Mouse (Mus musculus) liver, postnatal 0 days (tissue): ENCODE data around the gene Wdr91. TPM values are rescaled to one million over a fixed set of nuclear protein-coding genes. Genes with fewer than 3 reads are reported as not detected.

ENCODE experiments used
- ATAC-seq: fragments of 200-750 bp; cut with Nextera tagmentation; 2 replicates; pipeline ENCODE4 v1.8.0; 2017; ENCODE audit warnings: mild to moderate bottlenecking, moderate library complexity
- DNase-seq: peaks from one replicate; pipeline ENCODE4 v3.0.0-alpha.2; 2016
- H3K27ac ChIP-seq: fragments of 300-500 bp; sonication (generic); 2 replicates; pipeline ENCODE4 v1.5.1; 2014; ENCODE audit warnings: antibody characterized with exemption, moderate library complexity, mild to moderate bottlenecking, low read depth
- H3K27me3 ChIP-seq: fragments of 300-500 bp; sonication (generic); 2 replicates; pipeline ENCODE4 v1.6.1; 2014; ENCODE audit warnings: low read length, control low read depth, mixed read lengths; ENCODE audit not compliant: insufficient read depth
- H3K36me3 ChIP-seq: fragments of 300-500 bp; sonication (generic); replicated peaks from 2 replicates; pipeline ENCODE4 v1.6.1; 2014; ENCODE audit warnings: mild to moderate bottlenecking, control low read depth, low read length, moderate library complexity, mixed read lengths; ENCODE audit not compliant: insufficient read depth
- H3K4me1 ChIP-seq: fragments of 300-500 bp; sonication (generic); 2 replicates; pipeline ENCODE4 v1.6.1; 2014; ENCODE audit warnings: antibody characterized with exemption, mild to moderate bottlenecking, control low read depth; ENCODE audit not compliant: insufficient read depth
- H3K4me2 ChIP-seq: fragments of 300-500 bp; sonication (generic); 2 replicates; pipeline ENCODE4 v1.6.1; 2014; ENCODE audit warnings: low read depth, mild to moderate bottlenecking, low read length, moderate library complexity, mixed read lengths
- H3K4me3 ChIP-seq: fragments of 300-500 bp; sonication (generic); 2 replicates; pipeline ENCODE4 v1.5.1; 2014; ENCODE audit warnings: low read depth, low read length
- H3K9ac ChIP-seq: fragments of 300-500 bp; sonication (generic); replicated peaks from 2 replicates; pipeline ENCODE4 v1.6.1; 2014; ENCODE audit warnings: mild to moderate bottlenecking, moderate library complexity
- H3K9me3 ChIP-seq: fragments of 300-500 bp; sonication (generic); 2 replicates; pipeline ENCODE4 v1.6.1; 2016; ENCODE audit warnings: mild to moderate bottlenecking, control low read depth, low read length, mixed read lengths
- CTCF ChIP-seq: sonication (generic); IDR thresholded peaks from 2 replicates; pipeline ENCODE4 v1.5.1; 2016; ENCODE audit warnings: antibody characterized with exemption, low read depth
- EP300 ChIP-seq: IDR thresholded peaks from 2 replicates; pipeline ENCODE4 v1.6.1; 2016; ENCODE audit warnings: antibody characterized with exemption, low read depth, mild to moderate bottlenecking
- WGBS: fragments of 180-500 bp; shearing (Covaris S2); extraction: QIAGEN DNeasy Blood & Tissue Kit; methylation state at CpG from one replicate; pipeline ENCODE4 v1.1.7; 2014; ENCODE audit not compliant: insufficient replicate concordance; 5-methylcytosine and 5-hydroxymethylcytosine counted together
- polyA plus RNA-seq: library from polyadenylated mRNA; unstranded; fragments of >200 nt; fragmentation: Nextera tagmentation; extraction: Ambion mirVana; gene quantifications from 2 replicates; pipeline ENCODE4 v1.2.1, GENCODE M21; 2015

Wdr91 gene
- polyA plus RNA-seq, 1 experiment from 2014 or later: 5.7 TPM

GRCm38 (mm10) chr6:34874101-34874921, 36.4 kb downstream of the Wdr91 start:
- H3K4me1 ChIP-seq: peaks cover 61% of the 10 kb centered on the region
- DNase-seq (peak; percentile 71), ATAC-seq (peak; percentile 18)
- H3K4me3 ChIP-seq: peak overlapping the region; percentile 14
- H3K27ac ChIP-seq: peak overlapping the region; percentile 91
- peak overlapping the region; percentile 69 for H3K4me2 ChIP-seq
- 26% methylated on average over 20 of the region's 21 CpGs for WGBS
- H3K27me3 ChIP-seq: no peaks in the 10 kb centered on the region
- H3K9me3 ChIP-seq: no peaks in the 10 kb centered on the region
- TF ChIP-seq CTCF: peak; percentile 56
- peak; percentile 81 for TF ChIP-seq EP300
- peaks cover 7% of the 10 kb centered on the region; the same call in 1 of the 2 replicates for H3K36me3 ChIP-seq
- H3K9ac ChIP-seq: peak overlapping the region; percentile 59

- whole genome bisulfite sequencing: 82% methylated on average over 10 of the region's 10 CpGs
These were observed 37.8 kb downstream of the Wdr91 start for GRCm38 (mm10) chr6:34872871-34873270.

DNA sequence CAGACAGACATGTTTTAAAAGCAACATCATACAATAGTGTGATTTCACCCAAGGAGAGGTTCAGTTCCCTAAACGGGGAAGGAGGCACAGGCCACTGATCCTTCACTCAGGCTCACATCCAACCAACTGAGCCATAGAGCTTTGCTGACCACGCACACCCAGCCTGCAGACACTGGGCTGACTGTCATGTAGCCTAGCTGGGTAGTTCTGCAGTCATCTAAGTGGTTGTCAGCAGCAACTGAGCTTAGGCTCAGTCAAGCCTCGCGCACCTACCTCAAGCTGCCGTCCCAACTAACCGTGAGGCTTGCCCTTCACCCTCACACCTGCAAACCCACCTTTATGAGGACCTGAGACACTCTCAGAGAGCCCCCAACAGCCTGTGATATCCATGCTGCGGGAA, 38.7 kb downstream of the Wdr91 start:
- no peaks in the 10 kb centered on the region for H3K27me3 ChIP-seq
- peaks cover 5% of the 10 kb centered on the region; the same call in 1 of the 2 replicates for H3K36me3 ChIP-seq
- no peak for ATAC-seq
- H3K9me3 ChIP-seq: no peaks in the 10 kb centered on the region
- 76% methylated on average over 7 of the region's 7 CpGs for WGBS
- TF ChIP-seq EP300 (no peak), CTCF (no peak)
- peaks cover 70% of the 10 kb centered on the region for H3K4me1 ChIP-seq
- H3K4me2 ChIP-seq: no peak overlapping the region
- H3K9ac ChIP-seq: no peak overlapping the region
- DNase-seq: no peak
- H3K27ac ChIP-seq: 0 out of 2 replicates have a peak overlapping the region, but pooled peaks have one; percentile 6
- H3K4me3 ChIP-seq: no peak overlapping the region

More at GRCm38 (mm10) chr6:34872871-34873270, 37.8 kb downstream of the Wdr91 start:
- Histone ChIP-seq H3K36me3 (peaks cover 4% of the 10 kb centered on the region; the same call in 1 of the 2 replicates), H3K4me2 (no peak overlapping the region), H3K9me3 (no peaks in the 10 kb centered on the region), H3K9ac (no peak overlapping the region), H3K4me1 (peaks cover 64% of the 10 kb centered on the region), H3K27me3 (no peaks in the 10 kb centered on the region), H3K4me3 (no peak overlapping the region), H3K27ac (no peak overlapping the region; the same call in 1 of the 2 replicates)
- ATAC-seq: no peak
- no peak for DNase-seq
- TF ChIP-seq CTCF: no peak
- no peak for TF ChIP-seq EP300

GRCm38 (mm10) chr6:34870724-34871123, 40.0 kb downstream of the Wdr91 start:
- no peak overlapping the region for H3K4me2 ChIP-seq
- ATAC-seq (no peak), DNase-seq (no peak)
- no peak overlapping the region for H3K4me3 ChIP-seq
- H3K27ac ChIP-seq: peak overlapping the region; percentile 86
- H3K27me3 ChIP-seq: no peaks in the 10 kb centered on the region
- H3K36me3 ChIP-seq: peaks cover 7% of the 10 kb centered on the region; the same call in 1 of the 2 replicates
- 71% methylated on average over 5 of the region's 5 CpGs for WGBS
- H3K4me1 ChIP-seq: peaks cover 70% of the 10 kb centered on the region
- no peak overlapping the region for H3K9ac ChIP-seq
- H3K9me3 ChIP-seq: no peaks in the 10 kb centered on the region
- no peak for TF ChIP-seq EP300
- TF ChIP-seq CTCF: no peak

GRCm38 (mm10) chr6:34870136-34870535, 40.5 kb downstream of the Wdr91 start:
- TF ChIP-seq CTCF: no peak
- peak overlapping the region; percentile 37 for H3K9ac ChIP-seq
- ATAC-seq (no peak), DNase-seq (peak; percentile 18)
- H3K27me3 ChIP-seq: no peaks in the 10 kb centered on the region
- 35% methylated on average over 5 of the region's 5 CpGs for WGBS
- H3K4me1 ChIP-seq: peaks cover 70% of the 10 kb centered on the region
- H3K4me2 ChIP-seq: peak overlapping the region; percentile 52
- no peaks in the 10 kb centered on the region for H3K9me3 ChIP-seq
- H3K36me3 ChIP-seq: peaks cover 7% of the 10 kb centered on the region; the same call in 1 of the 2 replicates
- H3K4me3 ChIP-seq: no peak overlapping the region
- peak overlapping the region; percentile 86 for H3K27ac ChIP-seq

- WGBS: 28% methylated on average over 13 of the region's 13 CpGs
- Histone ChIP-seq H3K27me3 (no peaks in the 10 kb centered on the region), H3K4me1 (peaks cover 63% of the 10 kb centered on the region), H3K36me3 (peaks cover 7% of the 10 kb centered on the region; the same call in 1 of the 2 replicates), H3K4me3 (no peak overlapping the region), H3K4me2 (peak overlapping the region; percentile 52), H3K27ac (peak overlapping the region; percentile 86), H3K9me3 (no peaks in the 10 kb centered on the region), H3K9ac (peak overlapping the region; percentile 37)
- TF ChIP-seq EP300 (peak; percentile 67; the same call in 1 of the 2 replicates), CTCF (no peak)
- ATAC-seq: peak; percentile 57
- peak; percentile 64 for DNase-seq
These were observed 41.3 kb downstream of the Wdr91 start for GRCm38 (mm10) chr6:34869225-34869915.
